Mouse (Mus musculus): ENCODE results near the gene Rapgef3. TPM values are rescaled to one million over a fixed set of nuclear protein-coding genes. Genes with fewer than 3 reads are reported as not detected.

Gene Rapgef3
- total and polyA plus RNA-seq, 3 experiments = 2.5 to 3.4 (median 3.2) TPM

DNA sequence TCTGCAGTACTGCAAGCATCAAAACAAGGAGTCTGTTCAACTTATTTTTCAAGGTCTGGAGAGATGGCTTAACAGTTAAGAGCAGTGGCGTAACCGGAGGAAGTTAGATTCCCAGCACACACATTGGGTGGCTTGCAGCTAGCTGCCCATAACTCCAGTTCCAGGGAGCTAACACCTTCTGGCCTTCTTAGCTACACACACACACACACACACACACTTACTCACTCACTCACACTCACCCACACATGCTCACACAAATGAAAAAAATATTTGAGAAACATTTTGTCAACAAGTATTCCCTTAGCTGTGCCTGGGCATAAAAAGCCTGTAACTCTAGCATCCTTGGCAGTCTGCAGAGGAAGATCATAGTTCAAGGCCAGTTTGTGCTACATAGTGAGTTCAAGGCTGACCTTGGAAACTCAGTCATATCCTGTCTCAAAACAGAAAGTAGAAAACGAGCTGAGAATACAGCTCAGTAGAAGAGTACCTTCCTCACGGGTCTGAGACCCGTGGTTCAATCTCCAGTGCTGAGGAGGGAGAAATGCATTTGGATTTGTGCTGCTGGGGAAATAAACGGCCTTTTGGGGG, 42.5 kb downstream of the Rapgef3 start:
- Histone ChIP-seq H3K27ac (ENCODE audit: insufficient read depth, low read depth) (no peak overlapping the region), H3K9ac (ENCODE audit: insufficient read depth, low read depth) (no peak overlapping the region), H3K4me2 (ENCODE audit: insufficient read depth, low read depth, poor library complexity, severe bottlenecking) (no peak overlapping the region), H3K9me3 (replicated peaks; ENCODE audit: low read length) (peaks cover 20% of the 10 kb centered on the region), H3K4me1 (ENCODE audit: control insufficient read depth in 1 of 2, insufficient read depth in 2 of 2) (peaks cover 28 to 84% of the 10 kb centered on the region in 2 experiments), H3K4me3 (replicated peaks in 1 of 3; ENCODE audit: low read depth in 2 of 3, low read length in 2 of 3, poor library complexity in 1 of 3) (no peak overlapping the region), H3K36me3 (replicated peaks in 1 of 2; ENCODE audit: control insufficient read depth in 1 of 2, insufficient read depth in 1 of 2, low read length in 1 of 2) (peaks cover 31 to 82% of the 10 kb centered on the region in 2 experiments), H3K27me3 (replicated peaks) (no peaks in the 10 kb centered on the region), H3K79me2 (replicated peaks; ENCODE audit: control insufficient read depth, extremely low read depth, insufficient read depth, poor library complexity, severe bottlenecking) (no peaks in the 10 kb centered on the region)
- dilution Hi-C loops (cut with MboI; ENCODE audit: extremely low pct_ligation_motif_present, extremely low pct_unique_long_range_greater_than_20kb, low sequenced_read_pairs) = no loop called here
- TF ChIP-seq MXI1 (IDR thresholded peaks at IDR 0.05; ENCODE audit: low read depth, low read length) = no peak
- TF ChIP-seq ZNF384 (IDR thresholded peaks at IDR 0.05; ENCODE audit: low read depth, low read length) = 0 out of 2 replicates have a peak, but pooled peaks have one; percentile 7
- DNase-seq (ENCODE audit: extremely low read depth) = no peak
- in situ Hi-C loops (cut with MboI; ENCODE audit: low pct_ligation_motif_present, low pct_unique_long_range_greater_than_20kb, low sequenced_read_pairs) = no loop called here

DNA sequence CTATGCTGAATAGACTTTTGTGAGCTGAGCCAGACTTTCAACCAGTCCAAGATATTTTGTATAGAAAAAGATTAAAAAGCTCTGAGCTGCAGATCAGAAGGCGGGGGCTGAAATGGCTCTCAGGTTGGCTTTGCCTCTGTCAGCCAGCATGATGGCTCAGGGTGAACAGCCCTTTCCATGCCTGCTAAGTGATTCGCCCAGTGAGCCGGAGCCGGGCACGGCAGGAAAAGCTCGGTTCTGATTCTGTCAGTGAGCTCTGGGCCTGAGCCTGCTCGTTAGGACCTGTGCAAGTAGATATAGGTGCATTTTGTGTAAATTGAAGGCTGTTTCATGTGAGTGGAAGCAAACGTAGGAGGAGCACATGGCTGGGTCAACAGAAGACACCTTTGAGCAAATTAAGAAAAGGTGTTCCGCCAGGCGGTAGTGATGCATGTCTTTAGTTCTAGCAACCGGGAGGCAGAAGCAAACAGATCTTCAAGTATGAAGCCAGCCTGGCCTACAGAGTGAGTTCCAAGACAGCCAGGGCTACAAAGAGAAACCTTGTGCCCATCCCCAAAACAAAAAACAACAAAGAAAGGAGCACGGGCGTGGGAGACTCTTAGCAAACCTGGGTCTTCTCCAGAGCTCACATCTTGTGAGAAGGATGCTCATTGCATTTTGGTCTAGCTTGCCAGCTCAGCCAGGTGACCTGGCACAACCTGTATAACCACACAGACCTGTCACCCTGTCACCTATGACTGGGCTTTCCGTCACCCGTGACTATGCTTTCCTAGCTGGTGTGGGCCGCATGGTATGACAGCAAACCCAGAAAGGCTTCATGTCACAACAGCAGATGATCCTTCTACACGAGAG, 43.2 kb downstream of the Rapgef3 start:
- dilution Hi-C loops (cut with MboI; ENCODE audit: extremely low pct_ligation_motif_present, extremely low pct_unique_long_range_greater_than_20kb, low sequenced_read_pairs) (no loop called here), in situ Hi-C loops (cut with MboI; ENCODE audit: low pct_ligation_motif_present, low pct_unique_long_range_greater_than_20kb, low sequenced_read_pairs) (no loop called here)
- H3K79me2 ChIP-seq (replicated peaks; ENCODE audit: control insufficient read depth, extremely low read depth, insufficient read depth, poor library complexity, severe bottlenecking) = no peaks in the 10 kb centered on the region
- no peak overlapping the region for H3K27ac ChIP-seq (ENCODE audit: insufficient read depth, low read depth)
- H3K36me3 ChIP-seq (replicated peaks in 1 of 2; ENCODE audit: control insufficient read depth in 1 of 2, insufficient read depth in 1 of 2, low read length in 1 of 2) = peaks cover 30 to 80% of the 10 kb centered on the region in 2 experiments
- peaks cover 29 to 84% of the 10 kb centered on the region in 2 experiments for H3K4me1 ChIP-seq (ENCODE audit: control insufficient read depth in 1 of 2, insufficient read depth in 2 of 2)
- no peak overlapping the region for H3K4me2 ChIP-seq (ENCODE audit: insufficient read depth, low read depth, poor library complexity, severe bottlenecking)
- H3K9ac ChIP-seq (ENCODE audit: insufficient read depth, low read depth) = no peak overlapping the region
- H3K4me3 ChIP-seq (replicated peaks in 1 of 3; ENCODE audit: low read depth in 2 of 3, low read length in 2 of 3, poor library complexity in 1 of 3) = no peak overlapping the region
- TF ChIP-seq MXI1 (IDR thresholded peaks at IDR 0.05; ENCODE audit: low read depth, low read length) (no peak), TCF12 (IDR thresholded peaks at IDR 0.05; ENCODE audit: low read depth, low read length) (no peak), CHD1 (IDR thresholded peaks at IDR 0.05; ENCODE audit: low read depth, low read length) (no peak)
- peaks cover 20% of the 10 kb centered on the region for H3K9me3 ChIP-seq (replicated peaks; ENCODE audit: low read length)
- H3K27me3 ChIP-seq (replicated peaks) = no peaks in the 10 kb centered on the region
- no peak for DNase-seq (ENCODE audit: extremely low read depth)

DNA sequence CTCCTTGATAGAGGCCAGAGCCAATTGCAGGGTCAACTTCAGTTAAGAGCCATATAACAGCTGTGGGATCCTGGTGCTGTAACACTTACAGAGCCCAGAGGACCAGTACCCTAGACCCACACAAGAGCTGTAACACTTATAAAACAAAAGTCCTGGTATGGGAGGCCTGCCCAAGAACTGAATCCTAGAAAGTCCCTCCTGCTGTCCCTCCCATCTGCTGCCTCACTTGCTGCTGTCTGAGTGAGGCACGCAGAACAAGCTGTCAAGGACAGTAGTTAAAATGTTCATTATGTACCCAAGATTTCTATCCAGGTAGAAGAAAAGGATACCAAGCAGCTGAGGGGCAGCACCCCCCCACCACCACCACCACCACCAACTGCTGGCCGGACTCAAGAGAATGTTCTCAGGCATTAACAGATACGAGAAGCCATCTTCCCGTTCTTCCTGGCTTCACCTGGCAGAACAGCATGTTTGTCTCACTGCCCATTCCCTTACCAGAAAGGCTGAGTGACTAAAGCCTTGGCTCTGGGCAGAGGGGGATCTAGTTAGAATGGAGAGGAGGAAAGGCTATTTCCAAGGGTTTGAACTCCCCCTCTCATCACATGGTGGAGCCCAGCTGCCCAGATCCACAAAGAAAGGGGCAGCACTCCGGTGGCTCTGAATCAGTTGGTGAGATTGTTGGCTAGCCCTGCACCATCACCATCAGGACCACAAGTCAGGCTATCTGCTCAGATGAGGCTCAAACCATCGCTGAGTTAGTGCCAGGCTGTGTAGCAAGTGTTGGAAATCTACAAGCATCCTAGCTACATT, 44.0 kb downstream of the Rapgef3 start:
- Histone ChIP-seq H3K4me1 (ENCODE audit: control insufficient read depth in 1 of 2, insufficient read depth in 2 of 2) (peaks cover 30 to 84% of the 10 kb centered on the region in 2 experiments), H3K36me3 (replicated peaks in 1 of 2; ENCODE audit: control insufficient read depth in 1 of 2, insufficient read depth in 1 of 2, low read length in 1 of 2) (peaks cover 32 to 80% of the 10 kb centered on the region in 2 experiments), H3K4me2 (ENCODE audit: insufficient read depth, low read depth, poor library complexity, severe bottlenecking) (no peak overlapping the region), H3K27me3 (replicated peaks) (no peaks in the 10 kb centered on the region), H3K27ac (ENCODE audit: insufficient read depth, low read depth) (no peak overlapping the region), H3K9ac (ENCODE audit: insufficient read depth, low read depth) (no peak overlapping the region), H3K9me3 (replicated peaks; ENCODE audit: low read length) (peaks cover 17% of the 10 kb centered on the region), H3K4me3 (replicated peaks in 1 of 3; ENCODE audit: low read depth in 2 of 3, low read length in 2 of 3, poor library complexity in 1 of 3) (no peak overlapping the region), H3K79me2 (replicated peaks; ENCODE audit: control insufficient read depth, extremely low read depth, insufficient read depth, poor library complexity, severe bottlenecking) (no peaks in the 10 kb centered on the region)
- DNase-seq (ENCODE audit: extremely low read depth) = no peak
- in situ Hi-C loops (cut with MboI; ENCODE audit: low pct_ligation_motif_present, low pct_unique_long_range_greater_than_20kb, low sequenced_read_pairs) = no loop called here
- TF ChIP-seq NRF1 (IDR thresholded peaks at IDR 0.05; ENCODE audit: low read depth, low read length) (no peak), USF2 (conservative IDR thresholded peaks at IDR 0.05; ENCODE audit: low read depth, low read length) (no peak), GABPA (IDR thresholded peaks at IDR 0.05; ENCODE audit: insufficient replicate concordance, low read depth, low read length) (no peak), NELFE (IDR thresholded peaks at IDR 0.05; ENCODE audit: low read depth, low read length) (no peak), USF1 (IDR thresholded peaks at IDR 0.05; ENCODE audit: low read depth, low read length) (no peak), TBP (conservative IDR thresholded peaks at IDR 0.05; ENCODE audit: low read depth, low read length) (no peak), E2F4 (IDR thresholded peaks at IDR 0.05; ENCODE audit: insufficient replicate concordance, low read depth, low read length) (no peak)
- dilution Hi-C loops (cut with MboI; ENCODE audit: extremely low pct_ligation_motif_present, extremely low pct_unique_long_range_greater_than_20kb, low sequenced_read_pairs) = no loop called here
